19 mouse cellular contexts compared by ENCODE assay signal in the genomic region with DNA sequence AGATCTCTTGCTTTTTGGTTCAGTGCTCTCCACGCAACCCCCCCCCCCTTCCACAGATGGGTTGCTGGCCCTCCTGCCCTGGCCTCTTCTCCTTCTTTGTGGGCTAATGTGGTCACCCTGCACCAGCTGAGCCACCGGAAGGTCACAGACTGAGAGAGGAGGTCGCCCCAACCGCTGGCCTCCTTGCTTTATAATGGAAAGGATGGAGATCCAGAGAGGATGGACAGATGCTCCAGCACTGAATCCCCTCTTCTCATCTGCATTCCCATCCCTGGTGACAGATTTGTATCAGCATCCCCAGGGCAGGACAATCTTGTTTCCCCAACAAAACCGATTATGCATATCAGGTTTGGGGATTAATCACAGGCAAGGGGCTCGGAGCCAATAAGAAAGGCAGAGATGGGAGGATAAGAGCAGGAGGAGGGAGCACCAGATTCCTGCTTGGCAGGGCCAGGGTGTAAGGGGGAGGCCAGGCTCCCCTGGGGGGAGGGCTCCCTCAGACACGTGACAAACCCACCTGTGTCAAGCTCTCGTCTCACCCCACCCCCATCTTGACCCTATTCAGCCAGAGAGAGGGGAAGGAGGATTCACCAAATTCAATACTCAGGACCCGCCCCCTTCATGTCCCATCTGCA.
A peak's percentile ranks its signal among the peaks of the same experiment; 100 is the strongest.
DNase-seq lines count a peak whose midpoint lies in the region; ATAC-seq and TF ChIP-seq lines count a peak whose summit lies in the region.
"Had no signal": no experiment of that assay in that cellular context is flagged by ENCODE, and none has a peak within 500 bp of the region (broad histone marks: within the 10 kb centered on the region; RNA-seq: fewer than 3 reads in every experiment).

No protein-coding gene starts in this region.

- peaks cover 2% of the 10 kb centered on the region; the same call in 1 of the 2 replicates for H3K4me1 ChIP-seq in hindbrain, embryonic 11.5 days (replicated peaks; ENCODE audit: control insufficient read depth, insufficient read depth, low read length)
- peaks cover 8% of the 10 kb centered on the region for H3K4me1 ChIP-seq in hindbrain, embryonic 14.5 days (replicated peaks; ENCODE audit: control insufficient read depth, insufficient read depth, low read length)
- H3K4me1 ChIP-seq in midbrain, embryonic 12.5 days, result peaks cover 27% of the 10 kb centered on the region
- 0 out of 2 replicates have a peak, but pooled peaks cover 6% of the 10 kb centered on the region for H3K4me1 ChIP-seq in midbrain, postnatal 0 days (ENCODE audit: insufficient read depth, low read length)
- H3K4me1 ChIP-seq in midbrain, embryonic 13.5 days (replicated peaks), result peaks cover 40% of the 10 kb centered on the region
- H3K4me1 ChIP-seq: heart, embryonic 12.5 days had no signal

- peak; percentile 44 for DNase-seq in hindbrain, embryonic 11.5 days (ENCODE audit: low spot score)
- no peak for DNase-seq in hindbrain, embryonic 14.5 days (ENCODE audit: low spot score)
- no peak for DNase-seq in midbrain, postnatal 0 days (ENCODE audit: low spot score)
- DNase-seq in brain, embryonic 14.5 days (ENCODE audit: low read depth), result peak; percentile 39
- DNase-seq: adrenal gland, adult 2 months; adrenal gland, postnatal 25 days; cerebellum, adult 2 months; cerebellum, postnatal 10 days; gastrocnemius, postnatal 14 days; heart, adult 2 months had no signal

- no peak overlapping the region for H3K4me3 ChIP-seq in hindbrain, embryonic 11.5 days (ENCODE audit: low read depth, low read length)
- no peak overlapping the region for H3K4me3 ChIP-seq in hindbrain, embryonic 14.5 days (replicated peaks; ENCODE audit: low read length)
- no peak overlapping the region for H3K4me3 ChIP-seq in midbrain, embryonic 12.5 days
- no peak overlapping the region for H3K4me3 ChIP-seq in midbrain, postnatal 0 days (ENCODE audit: low read depth, low read length)
- H3K4me3 ChIP-seq in midbrain, embryonic 13.5 days (replicated peaks), result no peak overlapping the region
- H3K4me3 ChIP-seq: embryonic facial prominence, embryonic 12.5 days; forebrain, embryonic 12.5 days; heart, adult 2 months; heart, embryonic 12.5 days; hindbrain, embryonic 13.5 days had no signal

- no peak for TF ChIP-seq CTCF in midbrain, postnatal 0 days (IDR thresholded peaks at IDR 0.05)
- TF ChIP-seq CTCF in brain, embryonic 14.5 days (IDR thresholded peaks at IDR 0.05; ENCODE audit: borderline replicate concordance, extremely low read depth, insufficient read depth, insufficient read length), result no peak

- TF ChIP-seq POLR2A in brain, embryonic 14.5 days (IDR thresholded peaks at IDR 0.05; ENCODE audit: borderline replicate concordance, extremely low read depth, insufficient read depth, insufficient read length, poor library complexity, severe bottlenecking), result no peak

- no peak overlapping the region for H3K9ac ChIP-seq in hindbrain, embryonic 11.5 days (ENCODE audit: low read depth, low read length)
- no peak overlapping the region for H3K9ac ChIP-seq in hindbrain, embryonic 14.5 days
- no peak overlapping the region for H3K9ac ChIP-seq in midbrain, embryonic 12.5 days (replicated peaks)
- H3K9ac ChIP-seq in midbrain, postnatal 0 days (replicated peaks; ENCODE audit: low read length, poor library complexity, severe bottlenecking), result no peak overlapping the region
- H3K9ac ChIP-seq in midbrain, embryonic 13.5 days (replicated peaks), result no peak overlapping the region
- H3K9ac ChIP-seq: embryonic facial prominence, embryonic 12.5 days; forebrain, embryonic 12.5 days; heart, embryonic 12.5 days; hindbrain, embryonic 13.5 days had no signal

- no peak overlapping the region for H3K27ac ChIP-seq in hindbrain, embryonic 11.5 days (ENCODE audit: low read depth, low read length)
- no peak overlapping the region for H3K27ac ChIP-seq in hindbrain, embryonic 14.5 days
- H3K27ac ChIP-seq in midbrain, embryonic 12.5 days (replicated peaks), result peak overlapping the region; percentile 60
- H3K27ac ChIP-seq in midbrain, postnatal 0 days (ENCODE audit: low read depth, low read length), result no peak overlapping the region
- peak overlapping the region; percentile 51; the same call in 1 of the 2 replicates for H3K27ac ChIP-seq in midbrain, embryonic 13.5 days
- H3K27ac ChIP-seq: embryonic facial prominence, embryonic 12.5 days; forebrain, embryonic 12.5 days; heart, adult 2 months; hindbrain, embryonic 13.5 days had no signal

- 43% methylated on average over 9 of the region's 9 CpGs for WGBS in hindbrain, embryonic 11.5 days
- WGBS in hindbrain, embryonic 14.5 days, result 39% methylated on average over 9 of the region's 9 CpGs
- WGBS in midbrain, embryonic 12.5 days, result 22% methylated on average over 9 of the region's 9 CpGs
- 31% methylated on average over 9 of the region's 9 CpGs for WGBS in midbrain, postnatal 0 days
- WGBS in midbrain, embryonic 13.5 days, result 35% methylated on average over 9 of the region's 9 CpGs

- H3K9me3 ChIP-seq in hindbrain, embryonic 11.5 days (ENCODE audit: control insufficient read depth, low read length), result no peaks in the 10 kb centered on the region
- H3K9me3 ChIP-seq in hindbrain, embryonic 14.5 days (ENCODE audit: control insufficient read depth, low read length), result no peaks in the 10 kb centered on the region
- H3K9me3 ChIP-seq in midbrain, embryonic 12.5 days, result no peaks in the 10 kb centered on the region
- H3K9me3 ChIP-seq in midbrain, postnatal 0 days (ENCODE audit: low read length), result no peaks in the 10 kb centered on the region
- no peaks in the 10 kb centered on the region for H3K9me3 ChIP-seq in midbrain, embryonic 13.5 days
- H3K9me3 ChIP-seq: embryonic facial prominence, embryonic 12.5 days; forebrain, embryonic 12.5 days; heart, embryonic 12.5 days; hindbrain, embryonic 13.5 days had no signal

- H3K27me3 ChIP-seq in hindbrain, embryonic 11.5 days (ENCODE audit: control insufficient read depth, insufficient read depth, low read length), result no peaks in the 10 kb centered on the region
- no peaks in the 10 kb centered on the region for H3K27me3 ChIP-seq in hindbrain, embryonic 14.5 days (ENCODE audit: control insufficient read depth, insufficient read depth, low read length)
- H3K27me3 ChIP-seq in midbrain, embryonic 12.5 days, result peaks cover 20% of the 10 kb centered on the region
- H3K27me3 ChIP-seq in midbrain, postnatal 0 days (ENCODE audit: insufficient read depth, low read length), result no peaks in the 10 kb centered on the region
- peaks cover 5% of the 10 kb centered on the region; the same call in 1 of the 2 replicates for H3K27me3 ChIP-seq in midbrain, embryonic 13.5 days

- H3K4me2 ChIP-seq in hindbrain, embryonic 11.5 days (replicated peaks; ENCODE audit: low read depth, low read length), result no peak overlapping the region
- H3K4me2 ChIP-seq in hindbrain, embryonic 14.5 days (replicated peaks), result no peak overlapping the region
- no peak overlapping the region for H3K4me2 ChIP-seq in midbrain, embryonic 12.5 days (replicated peaks)
- H3K4me2 ChIP-seq in midbrain, postnatal 0 days (ENCODE audit: low read depth, low read length, poor library complexity, severe bottlenecking), result no peak overlapping the region
- no peak overlapping the region for H3K4me2 ChIP-seq in midbrain, embryonic 13.5 days (replicated peaks)
- H3K4me2 ChIP-seq: embryonic facial prominence, embryonic 12.5 days; forebrain, embryonic 12.5 days; heart, embryonic 12.5 days; hindbrain, embryonic 13.5 days had no signal

- H3K36me3 ChIP-seq in hindbrain, embryonic 11.5 days (ENCODE audit: control insufficient read depth, insufficient read depth, low read length), result no peaks in the 10 kb centered on the region
- H3K36me3 ChIP-seq in hindbrain, embryonic 14.5 days (replicated peaks; ENCODE audit: control insufficient read depth, insufficient read depth), result no peaks in the 10 kb centered on the region
- no peaks in the 10 kb centered on the region for H3K36me3 ChIP-seq in midbrain, embryonic 12.5 days
- no peaks in the 10 kb centered on the region for H3K36me3 ChIP-seq in midbrain, postnatal 0 days (ENCODE audit: insufficient read depth, low read length)
- no peaks in the 10 kb centered on the region for H3K36me3 ChIP-seq in midbrain, embryonic 13.5 days
- H3K36me3 ChIP-seq: embryonic facial prominence, embryonic 12.5 days; forebrain, embryonic 12.5 days; heart, embryonic 12.5 days; hindbrain, embryonic 13.5 days had no signal

- ATAC-seq in hindbrain, embryonic 11.5 days (ENCODE audit: low FRiP score), result peak; percentile 76
- no peak for ATAC-seq in hindbrain, embryonic 14.5 days (ENCODE audit: low FRiP score)
- ATAC-seq in midbrain, embryonic 12.5 days (ENCODE audit: low FRiP score, low read depth), result peak; percentile 63; the same call in 1 of the 2 replicates
- ATAC-seq in midbrain, postnatal 0 days (ENCODE audit: low FRiP score), result no peak
- peak; percentile 62 for ATAC-seq in midbrain, embryonic 13.5 days
- no peak for ATAC-seq in megakaryocyte-erythroid progenitor cell, adult 5-6 weeks (replicated peaks; ENCODE audit: low FRiP score, low TSS enrichment, poor library complexity, severe bottlenecking)
- ATAC-seq in inflammation-experienced regulatory T-cells, adult 6 months, result no peak
- ATAC-seq: forebrain, embryonic 16.5 days had no signal

Comparison
In these comparisons a context has a peak if more than half of its experiments do, and no peak if none do; other contexts are left out.
1. ATAC-seq: peak in hindbrain, embryonic 11.5 days (single experiment), midbrain, embryonic 12.5 days (single experiment) and midbrain, embryonic 13.5 days (single experiment); none in hindbrain, embryonic 14.5 days (single experiment), midbrain, postnatal 0 days (single experiment), megakaryocyte-erythroid progenitor cell, adult 5-6 weeks (single experiment) and inflammation-experienced regulatory T-cells, adult 6 months (single experiment).
2. DNase-seq: peak in hindbrain, embryonic 11.5 days (single experiment) and brain, embryonic 14.5 days (single experiment); none in hindbrain, embryonic 14.5 days (single experiment) and midbrain, postnatal 0 days (single experiment).
3. H3K27ac ChIP-seq: peak in midbrain, embryonic 12.5 days (single experiment) and midbrain, embryonic 13.5 days (single experiment); none in hindbrain, embryonic 11.5 days (single experiment), hindbrain, embryonic 14.5 days (single experiment) and midbrain, postnatal 0 days (single experiment).